Mouse (Mus musculus) small intestine, adult 2 months (tissue): Measurements from ENCODE around the gene Gm20388. TPM values are rescaled to one million over a fixed set of nuclear protein-coding genes. Genes with fewer than 3 reads are reported as not detected.

ENCODE experiments used
- H3K27ac ChIP-seq: fragments of 200-500 bp; 2 replicates; pipeline ENCODE4 v1.5.1; 2012; ENCODE audit warnings: low read depth, low read length, control low read depth, inconsistent platforms; ENCODE audit not compliant: insufficient read depth
- H3K27me3 ChIP-seq: fragments of 200-500 bp; 2 replicates; pipeline ENCODE4 v1.6.1; 2012; ENCODE audit warnings: mild to moderate bottlenecking, moderate library complexity, low read length, inconsistent platforms; ENCODE audit not compliant: control insufficient read depth, insufficient read depth
- H3K36me3 ChIP-seq: fragments of 200-500 bp; 2 replicates; pipeline ENCODE4 v1.6.1; 2012; ENCODE audit warnings: mild to moderate bottlenecking, low read length, control low read depth, inconsistent platforms; ENCODE audit not compliant: control insufficient read depth, insufficient read depth
- H3K4me1 ChIP-seq: fragments of 200-500 bp; 2 replicates; pipeline ENCODE4 v1.6.1; 2012; ENCODE audit warnings: low read length, inconsistent platforms, mixed read lengths; ENCODE audit not compliant: control insufficient read depth, insufficient read depth, insufficient read length
- H3K4me3 ChIP-seq: fragments of 200-500 bp; 2 replicates; pipeline ENCODE4 v1.5.1; 2012; ENCODE audit warnings: low read depth, mild to moderate bottlenecking, control low read depth, inconsistent platforms, low read length, moderate library complexity
- CTCF ChIP-seq: fragments of 200-500 bp; IDR thresholded peaks from 2 replicates; pipeline ENCODE4 v1.5.1; 2012; ENCODE audit warnings: low read depth, mild to moderate bottlenecking, control low read depth, inconsistent platforms, low read length, moderate library complexity, mixed read lengths; ENCODE audit not compliant: insufficient replicate concordance, insufficient read length; ENCODE audit errors: extremely low read depth
- POLR2A ChIP-seq: fragments of 200-500 bp; IDR thresholded peaks from 2 replicates; pipeline ENCODE4 v1.6.1; 2012; ENCODE audit warnings: low read depth, mild to moderate bottlenecking, control low read depth, inconsistent platforms, low read length, moderate library complexity
- WGBS: fragments of 180-500 bp; shearing (Covaris S2); methylation state at CpG from one replicate; pipeline ENCODE4 v1.1.7; 2018; 5-methylcytosine and 5-hydroxymethylcytosine counted together
- polyA plus RNA-seq: library from polyadenylated mRNA; depleted of rRNA; stranded (reverse); fragments of >200 nt; gene quantifications from 2 replicates; pipeline ENCODE4 v1.2.3, GENCODE M21; 2012

Gene Gm20388
- polyA plus RNA-seq, 1 experiment: 37.3 TPM

DNA sequence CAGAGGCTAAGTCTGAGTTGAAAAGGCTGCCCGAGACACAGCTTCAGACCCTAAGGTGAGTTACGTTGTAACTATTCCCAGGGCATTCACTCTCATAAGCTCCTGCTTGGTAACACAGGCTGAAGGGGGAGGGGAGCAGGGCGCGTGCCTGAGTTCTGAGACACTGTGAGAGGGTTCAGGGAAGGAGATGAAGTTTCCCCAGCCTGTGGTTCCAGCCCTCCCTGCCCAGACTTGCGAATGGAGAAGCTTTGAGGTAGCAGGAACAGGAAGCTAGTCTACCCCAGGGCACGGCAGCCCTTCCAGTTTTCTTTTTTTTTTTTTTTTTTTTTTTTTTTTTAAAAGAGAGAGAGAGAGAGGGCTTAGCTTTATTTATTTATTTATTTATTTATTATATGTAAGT, 1950.6 kb downstream of the Gm20388 start:
- WGBS: 46% methylated on average over 6 of the region's 6 CpGs
- no peak overlapping the region for H3K27ac ChIP-seq

GRCm38 (mm10) chr8:121861806-121862548, 1951.3 kb downstream of the Gm20388 start:
- no peaks in the 10 kb centered on the region for H3K4me1 ChIP-seq
- no peaks in the 10 kb centered on the region for H3K36me3 ChIP-seq
- TF ChIP-seq CTCF (no peak), POLR2A (no peak)
- H3K27ac ChIP-seq: no peak overlapping the region
- H3K27me3 ChIP-seq: no peaks in the 10 kb centered on the region
- H3K4me3 ChIP-seq: no peak overlapping the region
- WGBS: 20% methylated on average over 12 of the region's 12 CpGs

More for the DNA sequence above, 1950.6 kb downstream of the Gm20388 start:
- Histone ChIP-seq H3K27me3 (no peaks in the 10 kb centered on the region), H3K4me3 (no peak overlapping the region), H3K36me3 (no peaks in the 10 kb centered on the region), H3K4me1 (no peaks in the 10 kb centered on the region)
- TF ChIP-seq CTCF: no peak
- no peak for TF ChIP-seq POLR2A

DNA sequence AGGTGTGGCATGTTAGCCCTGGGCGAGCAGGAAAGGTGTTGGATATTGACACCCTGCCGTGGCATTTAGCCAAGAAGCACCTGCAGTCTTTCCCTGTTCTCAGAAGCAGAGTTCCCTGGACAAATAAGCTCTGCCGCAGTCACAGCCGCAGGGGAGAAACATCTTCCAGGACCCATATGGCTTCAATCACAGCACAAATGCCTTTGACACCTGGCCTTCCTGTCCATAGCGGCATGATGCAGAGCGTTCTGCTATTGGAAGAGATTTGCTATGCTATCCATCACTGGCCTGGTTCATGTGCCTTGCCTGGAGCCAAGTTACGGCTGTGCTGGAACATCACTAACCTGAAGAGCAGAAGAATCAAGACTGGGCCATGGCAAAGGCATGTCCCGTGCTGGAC, 1954.7 kb downstream of the Gm20388 start:
- H3K36me3 ChIP-seq: no peaks in the 10 kb centered on the region
- no peaks in the 10 kb centered on the region for H3K27me3 ChIP-seq
- no peaks in the 10 kb centered on the region for H3K4me1 ChIP-seq
- TF ChIP-seq POLR2A (no peak), CTCF (no peak)
- no peak overlapping the region for H3K4me3 ChIP-seq
- 48% methylated on average over 8 of the region's 8 CpGs for WGBS
- H3K27ac ChIP-seq: no peak overlapping the region

- H3K36me3 ChIP-seq: no peaks in the 10 kb centered on the region
- 90% methylated on average over 5 of the region's 5 CpGs for WGBS
- H3K4me1 ChIP-seq: no peaks in the 10 kb centered on the region
- no peak overlapping the region for H3K4me3 ChIP-seq
- H3K27me3 ChIP-seq: no peaks in the 10 kb centered on the region
- H3K27ac ChIP-seq: no peak overlapping the region
- TF ChIP-seq CTCF (no peak), POLR2A (no peak)
These were observed 1957.6 kb downstream of the Gm20388 start for GRCm38 (mm10) chr8:121868196-121868595.

DNA sequence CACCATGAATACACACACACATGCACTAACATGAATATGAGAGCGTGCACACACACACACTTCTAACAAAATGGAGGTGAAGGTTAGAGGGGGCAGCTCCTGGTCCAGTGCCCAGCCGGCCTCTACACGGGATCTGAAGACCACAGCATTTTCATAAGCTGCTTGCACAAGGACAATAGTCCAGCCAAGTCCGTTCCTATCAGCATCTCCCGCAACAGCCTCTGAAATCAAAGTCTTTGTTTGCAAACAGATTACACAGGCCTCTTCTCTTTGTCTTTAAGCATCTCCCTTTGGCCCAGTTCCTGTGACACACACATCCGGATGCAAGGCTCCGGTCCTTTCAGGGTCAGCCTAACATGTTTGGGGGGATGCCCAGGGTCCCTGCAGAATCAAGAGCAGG, 1958.3 kb downstream of the Gm20388 start:
- no peaks in the 10 kb centered on the region for H3K4me1 ChIP-seq
- TF ChIP-seq POLR2A (no peak), CTCF (no peak)
- no peaks in the 10 kb centered on the region for H3K36me3 ChIP-seq
- no peak overlapping the region for H3K4me3 ChIP-seq
- no peak overlapping the region for H3K27ac ChIP-seq
- WGBS: 62% methylated on average over 7 of the region's 7 CpGs
- no peaks in the 10 kb centered on the region for H3K27me3 ChIP-seq

DNA sequence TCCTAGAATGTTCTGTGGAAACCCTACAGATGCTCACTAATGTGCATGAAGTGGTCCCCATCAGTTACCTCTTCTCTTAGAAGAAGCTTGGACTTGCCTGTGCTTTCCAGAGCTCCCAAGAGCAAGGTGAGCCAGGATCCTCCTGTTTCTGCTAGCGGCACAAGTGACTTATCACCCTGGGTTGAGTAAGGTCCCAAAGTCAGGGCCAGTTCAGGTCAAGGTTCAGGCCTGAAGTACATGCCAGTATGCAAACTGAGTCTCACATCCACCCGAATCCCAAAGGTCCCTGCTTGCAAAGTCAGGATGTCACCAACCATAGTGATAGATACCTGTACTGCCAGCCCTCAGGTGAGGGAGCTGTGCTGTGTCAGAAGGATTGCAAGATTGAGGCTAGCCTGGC, 1959.5 kb downstream of the Gm20388 start:
- no peak overlapping the region for H3K27ac ChIP-seq
- TF ChIP-seq POLR2A: no peak
- no peak for TF ChIP-seq CTCF
- WGBS: 77% methylated on average over 2 of the region's 2 CpGs
- no peaks in the 10 kb centered on the region for H3K27me3 ChIP-seq
- H3K36me3 ChIP-seq: no peaks in the 10 kb centered on the region
- H3K4me3 ChIP-seq: no peak overlapping the region
- no peaks in the 10 kb centered on the region for H3K4me1 ChIP-seq

GRCm38 (mm10) chr8:121871833-121872440, 1961.3 kb downstream of the Gm20388 start:
- Histone ChIP-seq H3K27ac (no peak overlapping the region), H3K36me3 (no peaks in the 10 kb centered on the region), H3K27me3 (no peaks in the 10 kb centered on the region), H3K4me3 (no peak overlapping the region), H3K4me1 (no peaks in the 10 kb centered on the region)
- TF ChIP-seq POLR2A: no peak
- no peak for TF ChIP-seq CTCF
- WGBS: 10% methylated on average over 10 of the region's 10 CpGs
